Mouse (Mus musculus): ENCODE results near the gene Pex14. TPM values are rescaled to one million over a fixed set of nuclear protein-coding genes. Genes with fewer than 3 reads are reported as not detected.
"Not testable (repeated sequence)": the region's sequence is repeated elsewhere in the genome, so short reads cannot be mapped to it uniquely, and the experiment has no call there.

Pex14 gene
- total RNA-seq, 2 experiments from 2014 or later = 36.5 to 41.7 TPM

DNA sequence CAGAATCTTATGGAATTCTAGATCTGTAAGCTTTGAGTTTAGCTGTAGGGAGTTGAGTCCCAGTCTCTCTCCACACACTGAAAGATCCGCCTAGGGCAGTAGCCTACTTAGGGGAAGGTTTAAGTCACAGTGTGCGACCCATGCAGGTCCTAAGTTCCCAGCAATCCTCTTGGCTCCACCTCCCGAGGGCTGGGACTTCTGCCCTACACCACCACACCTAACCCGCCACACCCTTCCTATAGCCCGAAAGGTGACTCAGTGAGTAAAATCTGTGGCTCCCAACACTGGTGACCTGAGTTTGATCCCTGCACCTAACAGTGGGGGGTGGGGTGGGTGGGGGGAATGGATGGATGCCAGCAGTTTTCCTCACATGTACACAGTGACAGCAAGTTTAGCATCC is 23.8 kb upstream of the Pex14 start:
- DNase-seq (ENCODE audit: low spot score in 2 of 2) = no peak
- intact Hi-C loops (cut with DNase I) = no loop called here

DNA sequence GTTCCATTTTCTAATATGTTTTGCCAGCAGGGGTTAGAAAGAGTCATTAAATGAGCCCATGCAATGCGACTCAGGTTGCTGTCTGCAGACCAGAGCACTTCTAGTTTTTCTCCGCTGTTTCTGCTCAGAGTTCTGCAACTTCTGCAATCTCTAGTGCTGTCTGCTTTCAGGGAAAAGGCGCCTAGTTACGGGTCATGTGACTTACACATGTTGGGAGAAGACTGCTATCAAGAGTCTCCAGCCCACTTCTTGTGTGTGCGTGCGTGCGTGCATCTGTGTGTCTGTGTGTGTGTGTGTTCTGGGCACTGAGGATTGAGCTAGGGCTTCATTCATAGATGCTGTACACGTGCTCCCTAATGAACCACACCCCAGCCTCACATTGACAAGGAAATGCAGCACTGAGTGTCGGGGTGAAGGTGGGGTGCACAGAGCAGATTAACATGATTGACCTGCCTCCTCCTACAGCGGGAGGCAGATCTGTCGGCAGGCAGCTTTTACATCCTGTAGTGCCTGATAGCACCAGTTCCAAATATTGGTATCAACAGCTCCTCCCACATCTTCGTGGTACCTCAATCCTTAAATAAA is 20.4 kb upstream of the Pex14 start:
- intact Hi-C loops (cut with DNase I) = not testable (repeated sequence)
- peak in 1 of 2 experiments; percentile 42 for DNase-seq (ENCODE audit: low spot score in 2 of 2)

DNA sequence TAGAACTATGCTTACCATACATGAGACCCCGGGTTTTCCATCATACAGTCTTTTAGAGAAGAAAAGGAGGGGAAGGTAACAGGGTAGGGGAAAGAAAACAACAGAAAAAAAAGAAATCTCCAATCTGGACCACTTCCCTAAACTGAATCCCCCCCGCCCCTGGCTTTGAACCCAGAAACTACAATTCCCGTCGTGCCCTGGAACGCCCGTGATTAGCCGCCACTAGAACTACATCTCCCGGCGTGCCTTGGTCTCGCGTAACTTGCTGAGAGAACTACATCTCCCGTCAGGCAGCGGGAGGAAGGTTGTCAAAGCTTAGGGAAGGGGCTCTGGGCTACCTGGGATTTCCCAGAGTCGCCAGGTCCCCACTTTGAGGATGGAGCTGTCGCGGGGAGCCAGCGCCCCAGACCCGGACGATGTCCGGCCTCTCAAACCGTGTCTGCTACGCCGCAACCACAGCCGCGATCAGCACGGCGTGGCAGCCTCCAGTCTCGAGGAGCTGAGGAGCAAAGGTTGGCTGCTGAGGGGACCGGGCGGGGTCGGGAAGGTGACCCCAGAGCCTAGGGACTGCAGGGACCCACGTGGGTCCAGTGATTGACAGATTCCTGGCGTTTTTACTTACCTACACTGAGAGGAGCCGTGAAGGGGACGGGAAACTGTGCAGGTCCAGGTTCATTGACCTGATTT is 4.3 kb upstream of the Pex14 start, which contains the start of gene Dffa:
TSS of gene Dffa (plus strand) at position 272 of the 687 bp plus-strand sequence.
- DNase-seq (ENCODE audit: low spot score in 2 of 2) = peak; percentile 93
- intact Hi-C loops (cut with DNase I) = no loop called here

DNA sequence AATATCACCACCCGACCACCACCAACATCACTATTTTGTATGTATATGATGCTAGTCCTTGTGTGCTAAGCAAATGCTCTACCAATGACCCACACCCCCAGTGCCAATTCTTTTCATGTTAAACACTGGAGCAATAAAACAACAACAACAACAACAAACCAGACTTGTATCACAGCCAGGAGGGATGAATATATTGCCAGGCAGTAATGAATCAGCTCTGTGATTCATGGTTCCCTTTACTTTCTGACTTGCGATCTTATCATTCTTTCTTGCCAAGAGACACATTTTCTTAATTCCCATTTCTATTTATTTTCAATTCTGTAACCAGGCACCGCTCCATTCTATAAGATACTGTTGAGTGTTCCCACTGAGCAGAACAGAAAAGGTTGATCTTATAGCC is 1.8 kb upstream of the Pex14 start:
- intact Hi-C loops (cut with DNase I) = no loop called here

DNA sequence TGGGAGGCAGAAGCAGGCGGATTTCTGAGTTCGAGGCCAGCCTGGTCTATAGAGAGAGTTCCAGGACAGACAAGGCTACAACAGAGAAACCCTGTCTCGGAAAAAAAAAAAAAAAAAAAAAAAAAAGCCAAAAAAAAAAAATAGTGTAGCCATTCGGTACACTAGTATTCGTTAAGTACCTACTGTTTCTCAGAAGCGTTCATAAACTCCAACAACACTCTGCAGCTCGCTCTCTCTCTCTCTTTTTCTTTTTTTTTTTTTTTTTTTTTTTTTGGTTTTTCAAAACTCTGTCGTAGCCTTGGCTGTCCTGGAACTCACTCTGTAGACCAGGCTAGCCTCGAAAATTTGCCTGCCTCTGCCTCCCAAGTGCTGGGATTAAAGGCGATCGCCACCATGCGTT is 773 bp upstream of the Pex14 start:
- DNase-seq (ENCODE audit: low spot score in 2 of 2); intact Hi-C loops (cut with DNase I): not testable (repeated sequence)

More for the DNA sequence above, 1.8 kb upstream of the Pex14 start:
- DNase-seq (ENCODE audit: low spot score in 2 of 2) = no peak

DNA sequence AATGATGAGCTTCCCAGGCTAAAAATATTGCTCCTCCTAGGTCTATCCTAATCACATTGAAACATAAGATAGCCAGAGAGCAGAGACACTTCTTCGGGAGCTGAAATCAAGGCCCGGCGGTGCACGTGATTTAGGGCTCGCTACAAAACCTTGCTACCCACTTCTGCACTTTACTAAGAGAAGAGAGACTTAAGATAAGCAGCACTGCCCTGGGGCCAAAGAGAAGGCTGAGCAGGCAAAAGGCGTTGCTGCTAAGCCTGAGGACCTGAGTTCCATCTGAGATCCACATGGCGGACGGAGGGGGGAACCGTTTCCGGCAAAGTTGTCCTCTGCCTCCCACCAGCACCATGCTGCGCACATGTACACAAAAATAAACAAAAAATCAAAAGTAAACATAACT is 1.1 kb downstream of the Pex14 start:
- intact Hi-C loops (cut with DNase I) = no loop called here
- no peak for DNase-seq (ENCODE audit: low spot score in 2 of 2)

DNA sequence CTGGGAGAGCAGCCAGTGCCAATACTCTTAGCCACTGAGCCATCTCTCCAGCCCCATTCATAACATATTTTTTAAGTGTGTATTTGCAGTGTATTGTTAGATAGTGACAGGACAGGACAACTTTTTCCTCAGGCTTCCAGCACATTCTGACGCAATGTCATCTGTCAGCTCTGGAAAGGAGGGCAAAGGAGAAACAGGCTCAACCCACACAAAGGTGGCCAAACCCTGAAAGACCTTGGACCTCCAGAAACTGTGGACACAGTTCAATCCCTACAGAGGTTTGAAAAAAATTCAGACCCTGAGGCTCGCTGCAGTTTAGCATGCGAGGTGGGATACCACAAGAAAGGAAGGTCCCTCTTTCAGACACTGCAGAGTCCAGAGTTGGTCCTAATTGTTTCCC is 1.7 kb downstream of the Pex14 start:
- DNase-seq (ENCODE audit: low spot score in 2 of 2) = no peak
- intact Hi-C loops (cut with DNase I) = no loop called here

DNA sequence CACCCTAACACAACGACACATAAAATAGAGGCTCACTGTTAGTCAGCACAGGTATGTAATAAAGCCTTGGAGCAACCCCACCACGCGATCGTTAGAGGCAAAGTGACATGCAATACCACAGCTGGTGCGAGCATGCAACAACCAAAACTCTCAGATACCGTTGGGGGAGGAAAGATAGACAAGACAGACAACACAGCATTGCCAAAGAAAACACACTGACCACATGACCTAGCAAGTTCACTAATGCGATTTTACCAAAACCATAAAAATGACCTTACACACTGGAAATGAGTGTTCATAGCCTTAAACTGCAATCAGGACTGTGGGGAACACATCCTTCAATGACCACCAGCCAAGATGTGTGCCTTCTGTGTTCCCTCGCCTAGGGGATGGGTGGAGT is 8.3 kb downstream of the Pex14 start:
- intact Hi-C loops (cut with DNase I) = no loop called here
- no peak for DNase-seq (ENCODE audit: low spot score in 2 of 2)

DNA sequence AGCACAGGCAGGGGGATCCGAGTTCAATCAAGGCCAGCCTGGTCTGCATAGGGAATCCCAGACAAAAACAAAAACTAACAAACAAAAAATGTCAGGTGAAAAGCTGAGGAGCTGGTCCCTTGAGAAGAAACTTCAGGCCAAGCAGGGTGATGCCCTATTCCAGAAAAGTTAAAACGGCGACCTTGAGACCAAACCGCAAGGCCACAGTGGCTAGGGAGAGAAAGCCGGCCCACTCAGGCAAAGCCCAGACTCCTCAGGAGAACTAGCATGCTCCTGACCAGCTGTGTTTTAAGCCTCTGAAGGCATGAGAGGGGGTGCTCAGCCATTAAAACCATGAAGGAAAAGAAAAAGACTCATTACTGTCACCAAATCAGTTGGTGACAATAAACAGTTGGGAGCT is 14.3 kb downstream of the Pex14 start:
- intact Hi-C loops (cut with DNase I) = no loop called here
- DNase-seq (ENCODE audit: low spot score in 2 of 2) = no peak

DNA sequence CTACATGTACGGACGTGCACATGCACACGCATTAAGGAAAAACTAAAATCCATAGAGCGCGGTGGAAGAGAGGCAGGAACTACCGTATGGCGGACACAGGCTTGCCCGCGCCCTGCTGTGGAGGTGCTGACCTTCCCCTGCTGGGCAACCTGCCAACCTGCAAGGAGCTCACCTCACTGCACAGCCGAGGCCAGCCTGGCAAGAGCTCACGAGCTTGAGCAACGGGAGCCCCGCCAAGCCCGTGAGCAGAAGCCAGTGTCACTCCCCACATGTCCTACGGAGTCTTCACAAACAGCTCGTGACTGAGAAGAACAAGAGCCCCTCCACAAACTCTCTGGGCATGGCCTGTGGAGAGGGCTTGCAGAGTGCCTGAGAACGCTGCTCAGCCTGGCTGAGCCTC is 18.1 kb downstream of the Pex14 start:
- intact Hi-C loops (cut with DNase I) = no loop called here
- no peak for DNase-seq (ENCODE audit: low spot score in 2 of 2)

DNA sequence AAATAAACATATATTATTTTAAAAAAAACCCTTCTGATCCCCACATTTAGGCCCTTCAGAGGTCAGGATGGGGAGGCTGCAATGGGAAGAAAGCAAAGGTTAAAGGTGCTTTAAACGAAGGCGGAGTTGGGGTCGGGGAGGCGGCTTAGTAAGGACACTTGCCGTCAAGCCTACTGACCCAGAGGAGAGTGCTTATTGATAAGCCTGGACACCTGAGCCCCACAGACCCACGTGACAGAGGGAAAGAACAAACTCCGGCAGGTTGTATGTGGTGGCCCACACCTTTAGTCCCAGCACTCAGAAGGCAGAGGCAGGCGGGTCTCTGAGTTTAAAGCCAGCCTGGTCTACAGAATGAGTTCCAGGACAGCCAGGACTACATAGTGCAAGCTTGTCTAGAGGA is 19.6 kb downstream of the Pex14 start:
- intact Hi-C loops (cut with DNase I) = no loop called here

DNA sequence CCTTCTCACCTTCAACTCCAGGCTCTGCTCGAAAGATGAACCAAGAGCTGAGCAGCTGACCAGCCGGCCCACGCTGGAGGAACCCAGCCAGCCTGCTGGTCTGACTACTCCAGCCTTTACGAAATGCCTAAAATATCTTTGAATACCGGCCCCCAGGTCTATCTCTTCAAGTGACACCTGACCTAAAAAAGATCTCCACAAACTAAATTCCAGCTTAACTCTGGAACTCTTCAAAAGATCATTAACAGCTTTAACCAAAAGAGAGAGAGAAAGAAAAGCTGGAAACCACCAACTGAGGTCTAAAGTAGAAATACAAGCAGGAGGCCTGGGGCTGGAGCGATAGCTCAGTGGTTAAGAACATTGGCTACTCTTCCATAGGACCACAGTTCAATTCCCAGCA is 20.0 kb downstream of the Pex14 start:
- intact Hi-C loops (cut with DNase I) = no loop called here

More for the DNA sequence above, 19.6 kb downstream of the Pex14 start:
- no peak for DNase-seq (ENCODE audit: low spot score in 2 of 2)

DNA sequence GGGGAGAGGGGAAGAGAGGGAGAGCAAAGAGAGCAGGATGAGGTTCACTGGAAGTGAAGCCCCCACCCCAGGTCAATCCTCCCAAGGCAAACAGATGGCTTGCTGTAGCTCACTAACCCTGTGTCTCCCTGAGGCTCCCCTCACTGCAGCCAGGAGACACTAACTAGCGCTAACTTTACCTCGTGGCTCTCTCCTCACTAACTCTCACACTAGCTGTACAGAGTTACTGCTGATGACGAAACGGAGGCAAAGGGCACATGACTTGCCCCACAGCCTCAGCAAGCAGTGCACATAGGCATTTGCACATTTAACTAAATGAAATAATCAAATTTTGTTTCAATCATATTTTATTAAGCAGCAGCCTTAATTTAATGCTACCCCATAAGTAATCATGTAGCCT is 21.4 kb downstream of the Pex14 start:
- intact Hi-C loops (cut with DNase I) = no loop called here
- no peak for DNase-seq (ENCODE audit: low spot score in 2 of 2)

More for the DNA sequence above, 20.0 kb downstream of the Pex14 start:
- DNase-seq (ENCODE audit: low spot score in 2 of 2) = no peak

DNA sequence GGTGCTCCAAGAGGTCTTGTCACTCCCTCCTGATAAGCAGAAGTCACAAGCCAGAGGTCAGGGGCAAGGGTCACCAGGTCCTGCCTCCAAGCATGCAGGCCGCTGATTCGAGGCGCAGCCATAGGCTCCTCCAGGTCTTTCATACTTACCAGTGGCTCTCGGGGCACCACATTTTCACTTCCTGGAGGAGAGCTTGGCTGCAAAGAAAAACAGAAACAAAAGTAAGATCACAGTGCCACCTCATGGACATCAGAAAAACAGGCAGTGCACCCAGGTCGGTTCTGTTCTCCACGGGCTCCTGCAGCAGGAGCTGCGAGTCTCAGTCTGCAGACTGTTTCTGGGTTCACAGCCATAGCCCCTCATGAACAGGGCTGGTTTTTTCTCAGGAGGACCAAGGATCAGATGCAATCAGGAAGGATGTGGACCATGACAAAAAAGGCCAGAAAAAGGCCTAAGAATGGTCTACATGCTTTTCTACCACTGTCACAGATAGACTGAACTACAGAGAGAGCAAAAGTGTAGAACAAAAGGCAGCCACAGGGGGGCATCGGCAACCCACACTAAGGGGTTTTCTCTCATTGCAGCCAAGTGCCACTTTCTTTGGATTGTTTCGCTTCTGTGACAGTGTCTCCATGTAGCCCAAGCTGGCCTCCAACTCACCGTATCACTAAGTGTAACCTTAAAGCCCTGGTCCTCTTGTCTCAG is 23.7 kb downstream of the Pex14 start:
- peak; percentile 70 to 84 for DNase-seq (ENCODE audit: low spot score in 2 of 2)
- intact Hi-C loops (cut with DNase I) = loop anchor here (2.0 kb wide), 1 partner anchor 61 kb away; the partner anchor contains the start of gene Cenps

DNA sequence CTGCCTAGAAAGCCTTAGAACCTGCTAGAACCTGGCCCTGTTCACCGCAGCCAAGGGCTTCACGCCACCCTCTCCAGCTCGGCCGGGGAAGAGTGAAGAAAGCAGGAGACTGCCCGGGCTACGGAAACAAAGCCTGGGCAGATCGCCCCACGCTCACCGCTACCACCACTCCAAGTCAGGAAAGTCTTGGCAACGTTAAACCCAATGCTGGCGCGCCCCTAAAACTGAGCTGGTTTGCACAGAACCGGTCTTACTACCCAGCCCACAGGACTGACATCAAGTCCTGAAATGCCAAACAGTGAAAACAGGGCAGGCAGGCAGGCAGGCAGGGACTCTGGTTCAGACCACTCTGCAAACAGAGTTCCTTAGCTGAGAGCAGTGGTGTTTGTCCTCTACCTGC is 24.6 kb downstream of the Pex14 start:
- DNase-seq (ENCODE audit: low spot score in 2 of 2) = no peak
- intact Hi-C loops (cut with DNase I) = no loop called here

DNA sequence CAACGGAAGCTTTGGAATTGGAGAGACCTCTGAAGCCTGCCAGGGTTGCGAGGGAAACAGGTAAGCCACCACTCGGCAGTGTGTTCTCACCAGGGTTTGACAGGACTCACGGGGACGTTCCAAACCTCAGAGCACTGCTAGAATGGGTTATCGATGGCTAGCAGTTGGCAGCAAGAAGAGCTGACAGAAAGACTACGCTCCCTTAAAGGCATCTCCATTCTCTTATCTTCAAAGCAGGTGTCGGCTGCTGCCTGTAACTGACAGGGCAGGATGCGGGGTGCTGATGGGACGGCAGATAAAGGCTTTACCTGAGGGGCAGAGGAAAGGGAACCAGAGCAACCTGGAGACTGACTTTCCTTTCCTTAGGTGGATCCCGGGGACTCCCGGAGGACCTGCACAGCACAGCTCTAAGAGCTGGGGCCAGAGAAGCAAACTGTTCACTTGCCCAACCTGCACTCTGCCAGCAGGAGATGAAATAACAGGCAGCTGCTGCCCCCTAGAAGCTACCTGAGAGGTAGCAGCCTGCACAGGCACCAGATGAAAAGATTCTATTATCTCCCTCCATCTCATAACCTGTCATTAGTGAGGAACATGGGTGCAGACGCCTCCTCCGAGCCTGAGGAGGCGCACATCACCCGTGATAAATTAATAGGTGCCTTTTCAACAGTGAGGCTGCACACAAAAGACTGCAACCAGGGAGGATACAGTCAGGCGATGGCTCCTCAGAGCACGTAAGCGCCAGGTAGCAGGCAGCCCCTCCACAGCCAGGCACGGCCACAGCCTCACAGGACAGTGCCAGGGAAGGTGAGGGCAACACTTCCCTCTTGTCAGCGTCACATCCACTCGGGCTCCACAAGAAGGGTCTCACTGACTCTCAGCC is 32.8 kb downstream of the Pex14 start:
- intact Hi-C loops (cut with DNase I) = no loop called here
- DNase-seq (ENCODE audit: low spot score in 2 of 2) = peak in 1 of 2 experiments; percentile 30

DNA sequence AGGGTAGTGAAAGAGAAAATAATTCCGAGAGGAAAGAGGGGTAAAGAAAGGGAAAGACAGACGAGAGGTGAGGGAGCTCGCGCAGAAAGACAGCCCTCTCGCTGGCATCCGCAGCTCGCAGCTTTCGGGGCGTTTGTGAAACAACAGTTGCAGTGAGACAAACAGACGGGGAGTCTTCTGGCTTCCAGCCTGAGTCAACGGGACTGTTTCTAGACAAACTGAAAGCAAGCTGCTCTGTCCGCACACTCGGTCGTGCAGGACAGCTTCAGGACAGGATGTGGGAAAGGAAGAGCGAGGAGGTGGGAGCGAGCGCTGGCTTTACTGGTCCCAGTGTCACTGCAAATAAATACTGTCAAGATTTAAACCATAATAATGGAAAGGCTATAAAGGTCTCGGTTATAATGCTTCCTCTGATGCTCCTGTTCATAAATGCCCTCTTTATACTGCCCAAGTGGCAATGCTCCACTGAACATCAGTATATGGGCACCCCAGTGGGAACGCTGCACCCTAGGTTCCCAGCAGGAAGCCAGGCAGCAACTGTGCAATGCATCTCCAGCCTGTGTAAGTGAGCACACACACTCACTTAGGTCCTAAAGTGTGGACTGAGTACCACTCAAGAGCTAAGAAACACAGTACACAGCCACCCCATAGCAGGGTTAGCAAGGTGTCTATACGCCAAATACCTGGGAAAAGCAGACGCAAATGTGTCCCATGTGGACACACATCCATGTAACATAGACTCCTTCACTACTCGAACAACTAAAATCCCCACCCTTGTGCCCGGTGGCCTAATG is 35.4 kb downstream of the Pex14 start:
- DNase-seq (ENCODE audit: low spot score in 2 of 2) = no peak
- intact Hi-C loops (cut with DNase I) = loop anchor here (5.0 kb wide), 1 partner anchor 322 kb away; no protein-coding TSS in a partner anchor

DNA sequence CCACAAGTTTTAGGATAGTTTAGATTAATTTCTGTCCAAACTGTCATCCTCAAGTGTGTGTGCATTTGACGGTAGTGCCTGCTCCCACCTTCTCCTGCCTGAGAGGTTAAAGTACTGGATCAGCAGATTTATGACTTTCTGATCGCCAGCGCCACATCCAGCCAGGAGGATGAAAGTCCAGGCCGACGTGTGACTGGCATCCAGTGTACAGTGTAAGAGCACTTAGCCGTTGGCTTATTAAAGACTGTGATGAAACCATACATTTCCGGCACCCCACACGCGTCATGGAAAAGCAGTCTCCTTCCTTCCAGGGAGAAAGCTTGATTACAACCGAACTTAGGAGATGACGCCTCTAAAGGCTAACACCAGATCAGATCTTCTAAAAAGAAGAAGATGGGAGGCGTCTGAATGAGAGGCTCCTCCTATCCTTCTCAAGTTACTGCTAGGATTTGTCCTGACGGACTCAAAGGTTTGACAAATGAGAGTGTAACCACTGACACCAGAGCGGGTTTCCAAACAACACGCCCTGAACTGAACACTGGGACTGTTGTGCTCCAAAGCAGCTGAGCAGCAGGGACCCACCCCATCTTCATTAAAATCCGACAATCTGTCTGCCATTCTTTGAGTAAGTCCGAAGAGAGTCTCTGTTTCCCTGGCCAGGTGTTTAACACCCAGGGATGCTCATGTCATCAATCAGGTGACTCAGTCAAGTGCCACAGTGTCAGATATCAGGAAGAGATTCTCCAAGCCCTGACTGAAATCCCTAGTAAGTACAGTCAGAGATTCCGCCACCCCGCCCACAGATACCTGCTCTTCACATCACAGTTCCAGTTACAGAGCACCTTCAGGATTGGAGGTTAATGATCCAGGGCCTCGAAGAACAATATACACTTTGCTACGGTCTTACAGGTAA is 37.0 kb downstream of the Pex14 start:
- no peak for DNase-seq (ENCODE audit: low spot score in 2 of 2)
- intact Hi-C loops (cut with DNase I) = loop anchor here (5.0 kb wide), 1 partner anchor 320 kb away; no protein-coding TSS in a partner anchor

Data from left cerebral cortex, postnatal 14 days (tissue).